Mouse (Mus musculus) lung, postnatal 0 days (tissue): Measurements from ENCODE around the gene Ppp1r9a.
A peak's percentile ranks its signal among the peaks of the same experiment; 100 is the strongest.

ENCODE experiments used
- CTCF ChIP-seq: IDR thresholded peaks from 2 replicates; pipeline ENCODE4 v1.5.1; 2016; ENCODE audit warnings: antibody characterized with exemption, mild to moderate bottlenecking
- EP300 ChIP-seq: IDR thresholded peaks from 2 replicates; pipeline ENCODE4 v1.6.1; 2016; ENCODE audit warnings: antibody characterized with exemption, mild to moderate bottlenecking, control low read depth

- no peak for TF ChIP-seq EP300
- 0 out of 2 replicates have a peak, but pooled peaks have one; percentile 3 for TF ChIP-seq CTCF
Observed at GRCm38 (mm10) chr6:5010553-5011416, 108.1 kb downstream of the Ppp1r9a start.
